Mouse (Mus musculus) megakaryocyte, embryonic 14.5 days (primary cell): Measurements from ENCODE around the gene Med17. TPM values are rescaled to one million over a fixed set of nuclear protein-coding genes. Genes with fewer than 3 reads are reported as not detected.
"Not testable (repeated sequence)": the region's sequence is repeated elsewhere in the genome, so short reads cannot be mapped to it uniquely, and the experiment has no call there.

Experiments
- H3K27me3 ChIP-seq: replicated peaks from 2 replicates; pipeline ENCODE3; 2012; ENCODE audit warnings: inconsistent platforms
- H3K36me3 ChIP-seq: replicated peaks from 2 replicates; pipeline ENCODE3; 2012; ENCODE audit warnings: low read length, inconsistent platforms, mixed read lengths
- H3K4me1 ChIP-seq: 2 replicates; pipeline ENCODE4 v1.6.1; 2012; ENCODE audit warnings: inconsistent platforms
- H3K4me3 ChIP-seq: replicated peaks from 2 replicates; pipeline ENCODE3; 2012; ENCODE audit warnings: moderate library complexity, mild to moderate bottlenecking, inconsistent platforms
- H3K9me3 ChIP-seq: 2 replicates; pipeline ENCODE4 v1.6.1; 2012; ENCODE audit warnings: inconsistent platforms
- FLI1 ChIP-seq: IDR thresholded peaks from 2 replicates; pipeline ENCODE4 v1.6.1; 2012; ENCODE audit warnings: low read length, inconsistent platforms, mixed read lengths
- GATA1 ChIP-seq: IDR thresholded peaks from 3 replicates; pipeline ENCODE4 v1.6.1; 2012; ENCODE audit warnings: mixed read lengths, low read length, inconsistent platforms, borderline replicate concordance
- polyA plus RNA-seq: library from polyadenylated mRNA; stranded (reverse); fragments of >175 nt; gene quantifications from 2 replicates; pipeline ENCODE4 v1.2.3, GENCODE M21; 2012; ENCODE audit warnings: low replicate concordance; ENCODE audit not compliant: insufficient read depth

Med17 gene
- polyA plus RNA-seq, 1 experiment = 7.6 TPM

DNA sequence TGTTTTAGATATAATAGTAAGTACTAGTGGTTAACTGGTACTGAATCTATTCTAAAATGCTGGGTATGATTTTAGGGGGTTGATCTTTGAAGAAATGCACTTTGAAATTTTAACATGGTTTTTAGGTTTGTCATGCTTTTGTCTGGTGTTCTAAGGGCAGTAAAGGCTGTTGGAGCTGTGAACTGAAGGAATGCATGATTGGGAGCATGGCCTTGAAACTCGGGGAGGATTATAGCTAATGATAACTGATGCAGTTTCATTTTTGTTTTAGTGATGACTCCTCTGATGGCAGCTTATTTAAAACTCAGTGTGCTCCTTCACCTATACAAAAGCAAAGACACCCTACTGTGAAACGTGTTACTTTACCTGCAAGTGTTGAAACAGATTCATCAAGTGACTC lies 28.5 kb upstream of the Med17 start:
- H3K9me3 ChIP-seq = no peaks in the 10 kb centered on the region
- H3K27me3 ChIP-seq = no peaks in the 10 kb centered on the region
- TF ChIP-seq GATA1 = no peak
- TF ChIP-seq FLI1 = no peak
- peaks cover 60% of the 10 kb centered on the region for H3K36me3 ChIP-seq
- H3K4me3 ChIP-seq = peak overlapping the region; percentile 62
- H3K4me1 ChIP-seq = peaks cover 68% of the 10 kb centered on the region

- H3K4me1 ChIP-seq = peaks cover 70% of the 10 kb centered on the region
- H3K4me3 ChIP-seq = peak overlapping the region; percentile 99
- no peaks in the 10 kb centered on the region for H3K27me3 ChIP-seq
- TF ChIP-seq GATA1 (no peak), FLI1 (no peak)
- peaks cover 54% of the 10 kb centered on the region for H3K36me3 ChIP-seq
- H3K9me3 ChIP-seq = no peaks in the 10 kb centered on the region
Observed at GRCm38 (mm10) chr9:15307257-15307656, 27.5 kb upstream of the Med17 start.

GRCm38 (mm10) chr9:15306398-15307119 lies 26.8 kb upstream of the Med17 start, which contains the start of gene 4931406C07Rik:
TSS of gene 4931406C07Rik (minus strand) at chr9:15306448.
- H3K4me1 ChIP-seq = peaks cover 68% of the 10 kb centered on the region

DNA sequence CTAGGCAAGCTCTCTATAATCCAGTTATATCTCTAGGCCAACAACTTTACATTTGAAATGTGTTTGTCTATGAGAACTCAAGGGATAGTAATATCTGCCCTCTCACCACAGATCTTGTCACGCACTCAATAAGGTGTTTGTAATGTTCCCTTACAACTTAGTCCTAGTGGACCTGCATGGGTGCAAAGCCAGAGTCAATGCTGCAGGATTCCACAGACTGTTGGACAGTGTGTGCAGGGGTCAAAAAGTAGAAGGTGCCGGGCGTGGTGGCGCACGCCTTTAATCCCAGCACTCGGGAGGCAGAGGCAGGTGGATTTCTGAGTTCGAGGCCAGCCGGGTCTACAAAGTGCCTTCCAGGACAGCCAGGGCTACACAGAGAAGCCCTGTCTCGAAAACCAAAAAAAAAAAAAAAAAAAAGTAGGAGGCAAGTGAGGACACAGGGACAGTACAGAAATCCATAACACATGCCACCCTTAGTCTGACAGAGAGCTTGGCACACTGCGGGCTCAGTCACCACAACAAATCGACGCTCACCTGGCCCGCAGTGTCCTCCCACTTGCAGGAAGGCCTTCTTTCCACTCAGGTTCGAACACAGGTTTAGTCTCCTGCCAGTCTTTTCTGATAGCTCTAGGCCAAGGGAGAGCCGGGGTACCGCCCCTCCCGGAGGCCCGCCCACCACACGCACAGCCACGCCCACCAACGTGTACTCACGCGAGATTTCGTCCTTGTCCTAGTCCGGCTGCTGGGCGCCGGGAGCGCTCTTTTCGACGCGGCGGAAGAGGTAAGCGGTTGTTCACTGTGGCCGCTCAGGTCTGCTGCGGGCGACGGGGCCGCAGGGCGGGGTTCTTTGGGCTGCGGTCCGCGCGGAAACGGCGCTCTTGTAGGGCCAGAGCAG lies 26.0 kb upstream of the Med17 start, which contains the start of gene Taf1d:
Taf1d (plus strand) TSS at position 712 of the 895 bp plus-strand sequence.
- H3K9me3 ChIP-seq = no peaks in the 10 kb centered on the region
- H3K4me3 ChIP-seq = peak within 1 kb of the TSS; percentile 99
- peaks cover 71% of the 10 kb centered on the region for H3K4me1 ChIP-seq
- peaks cover 45% of the 10 kb centered on the region for H3K36me3 ChIP-seq
- TF ChIP-seq FLI1 (no peak), GATA1 (no peak)
- no peaks in the 10 kb centered on the region for H3K27me3 ChIP-seq

More at GRCm38 (mm10) chr9:15306398-15307119, 26.8 kb upstream of the Med17 start, which contains the start of gene 4931406C07Rik:
- H3K27me3 ChIP-seq = no peaks in the 10 kb centered on the region
- peaks cover 47% of the 10 kb centered on the region for H3K36me3 ChIP-seq
- TF ChIP-seq FLI1 = no peak
- no peak for TF ChIP-seq GATA1
- H3K9me3 ChIP-seq = no peaks in the 10 kb centered on the region
- peak within 1 kb of the TSS; percentile 99 for H3K4me3 ChIP-seq

DNA sequence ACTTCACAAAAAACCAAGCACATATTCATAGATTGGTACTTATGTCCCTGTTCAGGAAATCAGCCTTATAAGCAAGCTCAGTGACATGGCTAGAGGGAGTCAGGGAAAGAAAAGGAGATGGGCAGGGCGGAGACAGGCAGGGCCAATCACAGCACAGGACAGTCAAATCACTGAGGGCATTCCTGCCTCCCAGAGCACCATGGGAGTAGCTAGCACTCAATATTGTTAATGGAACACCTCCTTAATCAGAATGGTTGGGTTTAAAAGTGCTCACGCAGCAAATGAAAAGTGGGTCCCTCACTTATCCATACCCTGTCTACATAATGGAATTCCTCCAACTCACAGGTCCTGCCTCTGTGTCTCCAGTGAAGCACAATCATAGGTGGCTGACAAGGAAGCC lies 23.1 kb upstream of the Med17 start:
- H3K4me1 ChIP-seq = peaks cover 63% of the 10 kb centered on the region
- TF ChIP-seq GATA1 (no peak), FLI1 (no peak)
- H3K9me3 ChIP-seq = no peaks in the 10 kb centered on the region
- peaks cover 36% of the 10 kb centered on the region for H3K36me3 ChIP-seq
- no peak overlapping the region for H3K4me3 ChIP-seq
- H3K27me3 ChIP-seq = no peaks in the 10 kb centered on the region

GRCm38 (mm10) chr9:15302006-15302405 lies 22.3 kb upstream of the Med17 start:
- H3K9me3 ChIP-seq, H3K4me3 ChIP-seq, H3K27me3 ChIP-seq: not testable (repeated sequence)
- H3K36me3 ChIP-seq = peaks cover 39% of the 10 kb centered on the region
- H3K4me1 ChIP-seq = peaks cover 58% of the 10 kb centered on the region

- peaks cover 61% of the 10 kb centered on the region for H3K4me1 ChIP-seq
- no peaks in the 10 kb centered on the region for H3K27me3 ChIP-seq
- peaks cover 45% of the 10 kb centered on the region for H3K36me3 ChIP-seq
- H3K4me3 ChIP-seq = peak overlapping the region; percentile 71
- H3K9me3 ChIP-seq = no peaks in the 10 kb centered on the region
- no peak for TF ChIP-seq GATA1
- no peak for TF ChIP-seq FLI1
Observed at GRCm38 (mm10) chr9:15301399-15301798, 21.7 kb upstream of the Med17 start.

DNA sequence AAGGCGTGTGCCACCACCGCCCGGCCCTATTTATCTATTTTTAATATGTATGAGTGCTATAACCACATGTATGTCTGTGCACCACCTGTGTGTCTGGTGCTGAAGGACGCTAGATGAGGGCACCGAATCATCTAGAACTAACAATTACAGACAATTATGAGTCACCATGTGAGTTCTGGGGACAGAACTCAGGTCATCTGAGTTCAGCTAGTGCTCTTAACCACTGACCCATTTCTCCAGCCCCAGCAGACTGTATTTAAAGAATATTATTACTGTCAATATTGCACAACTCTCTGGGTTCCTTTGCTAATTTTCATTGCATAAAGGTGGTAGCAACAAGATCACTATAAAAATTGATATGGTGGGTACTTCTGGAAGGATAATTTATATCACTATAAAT lies 20.3 kb upstream of the Med17 start:
- TF ChIP-seq GATA1 (no peak), FLI1 (no peak)
- Histone ChIP-seq H3K9me3 (no peaks in the 10 kb centered on the region), H3K4me3 (no peak overlapping the region), H3K27me3 (no peaks in the 10 kb centered on the region), H3K4me1 (peaks cover 58% of the 10 kb centered on the region), H3K36me3 (peaks cover 53% of the 10 kb centered on the region)

DNA sequence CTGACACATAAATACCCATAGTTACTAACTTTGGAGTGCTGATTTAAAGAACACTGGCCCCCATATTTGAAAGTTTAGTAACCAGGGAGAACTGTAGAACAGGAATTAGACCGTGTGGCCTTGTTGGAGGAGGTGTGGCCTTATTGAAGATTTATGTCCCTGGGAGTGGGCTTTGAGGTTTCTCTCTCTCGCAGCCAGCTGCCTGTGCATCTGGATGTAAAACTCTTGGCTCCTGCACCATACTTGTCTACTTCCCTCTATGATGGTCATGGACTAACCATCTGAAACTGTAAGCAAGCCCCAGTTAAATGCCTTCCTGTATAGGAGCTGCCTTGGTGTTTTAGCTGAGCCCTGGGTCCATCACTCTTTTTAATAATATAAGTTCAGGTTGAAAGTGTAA lies 18.7 kb upstream of the Med17 start:
- H3K9me3 ChIP-seq = no peaks in the 10 kb centered on the region
- no peaks in the 10 kb centered on the region for H3K27me3 ChIP-seq
- peaks cover 62% of the 10 kb centered on the region for H3K36me3 ChIP-seq
- peaks cover 44% of the 10 kb centered on the region for H3K4me1 ChIP-seq
- no peak for TF ChIP-seq FLI1
- no peak overlapping the region for H3K4me3 ChIP-seq

GRCm38 (mm10) chr9:15297112-15297511 lies 17.4 kb upstream of the Med17 start:
- Histone ChIP-seq H3K27me3 (no peaks in the 10 kb centered on the region), H3K4me3 (no peak overlapping the region), H3K36me3 (peaks cover 71% of the 10 kb centered on the region), H3K9me3 (no peaks in the 10 kb centered on the region), H3K4me1 (peaks cover 47% of the 10 kb centered on the region)
- TF ChIP-seq GATA1 (no peak), FLI1 (no peak)
